Mouse (Mus musculus) layer of hippocampus, postnatal 25 days (tissue): ENCODE data around the gene Diras1. TPM values are rescaled to one million over a fixed set of nuclear protein-coding genes. Genes with fewer than 3 reads are reported as not detected.

Source experiments
- DNase-seq, 2 experiments: peaks; one replicate each; pipeline ENCODE4 v3.0.0; 2022; ENCODE audit warnings: mixed read lengths in 2 of 2, low spot score in 1 of 2; ENCODE audit errors: extremely low spot score in 1 of 2
- total RNA-seq, 2 experiments: library from RNA; stranded (reverse); gene quantifications; 2 replicates each; pipeline ENCODE4 v1.2.3; 2021

Diras1 gene
- total RNA-seq, 2 experiments from 2014 or later = 98.7 to 103 TPM

- no peak for DNase-seq
Observed at GRCm38 (mm10) chr10:81033586-81033985, 8.1 kb upstream of the Diras1 start.

GRCm38 (mm10) chr10:81029031-81029430, 3.6 kb upstream of the Diras1 start:
- DNase-seq = no peak

- no peak for DNase-seq
Observed at GRCm38 (mm10) chr10:81028219-81028618, 2.8 kb upstream of the Diras1 start.

- DNase-seq = no peak
Observed at GRCm38 (mm10) chr10:81027331-81027730, 1.9 kb upstream of the Diras1 start.

- no peak for DNase-seq
Observed at GRCm38 (mm10) chr10:81026857-81027256, 1.4 kb upstream of the Diras1 start.

GRCm38 (mm10) chr10:81025047-81025621, 328 bp downstream of the Diras1 start:
- peak in 1 of 2 experiments; percentile 31 for DNase-seq

- no peak for DNase-seq
Observed at GRCm38 (mm10) chr10:81024346-81024937, 1.0 kb downstream of the Diras1 start.

- no peak for DNase-seq
Observed at GRCm38 (mm10) chr10:81022744-81023143, 2.7 kb downstream of the Diras1 start.

- DNase-seq = no peak
Observed at GRCm38 (mm10) chr10:81021547-81022110, 3.8 kb downstream of the Diras1 start.

GRCm38 (mm10) chr10:81020207-81020606, 5.3 kb downstream of the Diras1 start:
- DNase-seq = no peak

- DNase-seq = no peak
Observed at GRCm38 (mm10) chr10:81019687-81020086, 5.8 kb downstream of the Diras1 start.

GRCm38 (mm10) chr10:81018326-81018725, 7.1 kb downstream of the Diras1 start:
- no peak for DNase-seq

- DNase-seq = peak in 1 of 2 experiments; percentile 76
Observed at GRCm38 (mm10) chr10:81016645-81017044, 8.8 kb downstream of the Diras1 start.

- DNase-seq = no peak
Observed at GRCm38 (mm10) chr10:81015666-81016065, 9.8 kb downstream of the Diras1 start.

- DNase-seq = peak; percentile 92
Observed at GRCm38 (mm10) chr10:81014393-81015384, 10.8 kb downstream of the Diras1 start, which contains the start of gene Gng7. Gene Gng7 (minus strand): TSS chr10:81014945.

- DNase-seq = no peak
Observed at GRCm38 (mm10) chr10:81010851-81011250, 14.6 kb downstream of the Diras1 start.

- DNase-seq = no peak
Observed at GRCm38 (mm10) chr10:81007240-81007639, 18.2 kb downstream of the Diras1 start.

GRCm38 (mm10) chr10:81006005-81006677, 19.3 kb downstream of the Diras1 start:
- no peak for DNase-seq

GRCm38 (mm10) chr10:81001161-81001560, 24.3 kb downstream of the Diras1 start:
- peak in 1 of 2 experiments; percentile 42 for DNase-seq
